Mouse (Mus musculus): ENCODE measurements around the gene Lrrc56. TPM values are rescaled to one million over a fixed set of nuclear protein-coding genes. Genes with fewer than 3 reads are reported as not detected.

Gene Lrrc56
- total and polyA plus RNA-seq, 3 experiments, result 0.46 to 1.4 (median 0.93) TPM

GRCm38 (mm10) chr7:141230570-141230969 lies 36.6 kb downstream of the Lrrc56 start:
- Histone ChIP-seq H3K4me3 (replicated peaks in 1 of 3; ENCODE audit: low read depth in 2 of 3, low read length in 2 of 3, poor library complexity in 1 of 3) (no peak overlapping the region), H3K27ac (ENCODE audit: insufficient read depth, low read depth) (no peak overlapping the region), H3K79me2 (replicated peaks; ENCODE audit: control insufficient read depth, extremely low read depth, insufficient read depth, poor library complexity, severe bottlenecking) (peaks cover 51% of the 10 kb centered on the region), H3K4me1 (ENCODE audit: control insufficient read depth in 1 of 2, insufficient read depth in 2 of 2) (peaks cover 4 to 30% of the 10 kb centered on the region in 2 experiments; a peak in 3 of 4 replicates), H3K9me3 (replicated peaks; ENCODE audit: low read length) (peaks cover 7% of the 10 kb centered on the region), H3K4me2 (ENCODE audit: insufficient read depth, low read depth, poor library complexity, severe bottlenecking) (0 out of 2 replicates have a peak overlapping the region, but pooled peaks have one; percentile 96), H3K9ac (ENCODE audit: insufficient read depth, low read depth) (no peak overlapping the region), H3K27me3 (replicated peaks) (peaks cover 5% of the 10 kb centered on the region), H3K36me3 (replicated peaks in 1 of 2; ENCODE audit: control insufficient read depth in 1 of 2, insufficient read depth in 1 of 2, low read length in 1 of 2) (peaks cover 38 to 54% of the 10 kb centered on the region in 2 experiments)
- no peak for DNase-seq (ENCODE audit: extremely low read depth)
- dilution Hi-C loops (cut with MboI; ENCODE audit: extremely low pct_ligation_motif_present, extremely low pct_unique_long_range_greater_than_20kb, low sequenced_read_pairs) (no loop called here), in situ Hi-C loops (cut with MboI; ENCODE audit: low pct_ligation_motif_present, low pct_unique_long_range_greater_than_20kb, low sequenced_read_pairs) (no loop called here)
- TF ChIP-seq ETS1 (conservative IDR thresholded peaks at IDR 0.05; ENCODE audit: low read depth, low read length) (no peak), HCFC1 (IDR thresholded peaks at IDR 0.05; ENCODE audit: low read depth, low read length) (no peak)

DNA sequence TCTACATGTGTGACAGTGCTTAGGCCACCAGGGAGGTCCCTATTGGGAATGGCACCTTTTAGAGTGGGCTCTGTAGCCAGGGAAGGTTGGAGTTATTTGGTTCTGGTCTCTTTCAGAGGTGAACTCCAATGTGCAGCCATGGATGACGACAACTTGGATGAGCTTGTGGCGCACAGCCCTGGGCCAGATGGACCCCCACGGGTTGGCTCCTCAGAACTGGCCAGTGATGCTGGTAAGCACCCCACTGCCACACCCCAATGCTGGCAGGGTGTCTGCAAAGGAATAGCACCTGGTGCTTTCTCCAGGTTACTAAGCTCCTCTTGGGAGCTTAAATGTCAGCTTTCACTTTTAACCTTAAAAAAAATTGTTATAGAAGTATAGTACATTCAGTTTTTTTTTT lies 37.2 kb downstream of the Lrrc56 start:
- H3K4me1 ChIP-seq (ENCODE audit: control insufficient read depth in 1 of 2, insufficient read depth in 2 of 2), result peaks cover 4 to 30% of the 10 kb centered on the region in 2 experiments; a peak in 3 of 4 replicates
- H3K4me3 ChIP-seq (replicated peaks in 1 of 3; ENCODE audit: low read depth in 2 of 3, low read length in 2 of 3, poor library complexity in 1 of 3), result no peak overlapping the region
- H3K79me2 ChIP-seq (replicated peaks; ENCODE audit: control insufficient read depth, extremely low read depth, insufficient read depth, poor library complexity, severe bottlenecking), result peaks cover 51% of the 10 kb centered on the region
- peaks cover 7% of the 10 kb centered on the region for H3K9me3 ChIP-seq (replicated peaks; ENCODE audit: low read length)
- TF ChIP-seq ETS1 (conservative IDR thresholded peaks at IDR 0.05; ENCODE audit: low read depth, low read length) (no peak), NRF1 (IDR thresholded peaks at IDR 0.05; ENCODE audit: low read depth, low read length) (no peak), JUN (IDR thresholded peaks at IDR 0.05; ENCODE audit: insufficient read depth, low read depth, low read length) (no peak), CHD1 (IDR thresholded peaks at IDR 0.05; ENCODE audit: low read depth, low read length) (no peak), POLR2AphosphoS2 (IDR thresholded peaks at IDR 0.05; ENCODE audit: low read depth, low read length) (no peak), TBP (conservative IDR thresholded peaks at IDR 0.05; ENCODE audit: low read depth, low read length) (no peak), USF2 (conservative IDR thresholded peaks at IDR 0.05; ENCODE audit: low read depth, low read length) (no peak), CTCF (conservative IDR thresholded peaks at IDR 0.05 in 1 of 2, IDR thresholded peaks at IDR 0.05 in 1 of 2; ENCODE audit: low read depth in 2 of 2, low read length in 2 of 2) (no peak), ZC3H11A (IDR thresholded peaks at IDR 0.05; ENCODE audit: low read depth, low read length) (no peak), ZMIZ1 (IDR thresholded peaks at IDR 0.05; ENCODE audit: low read depth, low read length) (no peak), PAX5 (IDR thresholded peaks at IDR 0.05; ENCODE audit: low read length) (no peak), BHLHE40 (IDR thresholded peaks at IDR 0.05; ENCODE audit: low read depth, low read length) (no peak), ZKSCAN1 (IDR thresholded peaks at IDR 0.05; ENCODE audit: borderline replicate concordance, low read depth, low read length) (no peak), E2F4 (IDR thresholded peaks at IDR 0.05; ENCODE audit: insufficient replicate concordance, low read depth, low read length) (no peak), JUND (conservative IDR thresholded peaks at IDR 0.05; ENCODE audit: low read depth, low read length) (no peak), KAT2A (IDR thresholded peaks at IDR 0.05; ENCODE audit: insufficient replicate concordance, low read length) (no peak), MXI1 (IDR thresholded peaks at IDR 0.05; ENCODE audit: low read depth, low read length) (no peak), EP300 (IDR thresholded peaks at IDR 0.05; ENCODE audit: low read length) (no peak)
- dilution Hi-C loops (cut with MboI; ENCODE audit: extremely low pct_ligation_motif_present, extremely low pct_unique_long_range_greater_than_20kb, low sequenced_read_pairs) (no loop called here), in situ Hi-C loops (cut with MboI; ENCODE audit: low pct_ligation_motif_present, low pct_unique_long_range_greater_than_20kb, low sequenced_read_pairs) (no loop called here)
- H3K27me3 ChIP-seq (replicated peaks), result peaks cover 5% of the 10 kb centered on the region
- H3K4me2 ChIP-seq (ENCODE audit: insufficient read depth, low read depth, poor library complexity, severe bottlenecking), result no peak overlapping the region
- no peak for DNase-seq (ENCODE audit: extremely low read depth)
- peaks cover 42 to 58% of the 10 kb centered on the region in 2 experiments for H3K36me3 ChIP-seq (replicated peaks in 1 of 2; ENCODE audit: control insufficient read depth in 1 of 2, insufficient read depth in 1 of 2, low read length in 1 of 2)
- H3K27ac ChIP-seq (ENCODE audit: insufficient read depth, low read depth), result no peak overlapping the region
- no peak overlapping the region for H3K9ac ChIP-seq (ENCODE audit: insufficient read depth, low read depth)

Measured in CH12.LX (cell line).